Mouse (Mus musculus) lung, postnatal 4 days (tissue): ENCODE measurements around the gene Itpr1.

Experiments
- DNase-seq, 2 experiments: peaks; one replicate each; pipeline ENCODE4 v3.0.0; 2021

Itpr1 gene

GRCm38 (mm10) chr6:108244571-108244970 lies 31.7 kb downstream of the Itpr1 start:
- DNase-seq: no peak

- no peak for DNase-seq
Observed at GRCm38 (mm10) chr6:108246369-108247085, 33.6 kb downstream of the Itpr1 start.

GRCm38 (mm10) chr6:108247211-108247610 lies 34.3 kb downstream of the Itpr1 start:
- no peak for DNase-seq

- DNase-seq: peak in 1 of 2 experiments; percentile 30
Observed at GRCm38 (mm10) chr6:108248519-108248918, 35.6 kb downstream of the Itpr1 start.

- DNase-seq: no peak
Observed at GRCm38 (mm10) chr6:108249031-108249917, 36.4 kb downstream of the Itpr1 start.

GRCm38 (mm10) chr6:108249918-108250225 lies 37.0 kb downstream of the Itpr1 start:
- no peak for DNase-seq

- no peak for DNase-seq
Observed at GRCm38 (mm10) chr6:108250416-108250815, 37.5 kb downstream of the Itpr1 start.

- DNase-seq: peak in 1 of 2 experiments; percentile 60
Observed at GRCm38 (mm10) chr6:108252565-108253360, 39.9 kb downstream of the Itpr1 start.

GRCm38 (mm10) chr6:108254132-108255064 lies 41.5 kb downstream of the Itpr1 start:
- DNase-seq: peak in 1 of 2 experiments; percentile 41

GRCm38 (mm10) chr6:108255880-108256279 lies 43.0 kb downstream of the Itpr1 start:
- DNase-seq: no peak

GRCm38 (mm10) chr6:108257225-108257624 lies 44.3 kb downstream of the Itpr1 start:
- DNase-seq: no peak

GRCm38 (mm10) chr6:108258631-108259030 lies 45.7 kb downstream of the Itpr1 start:
- DNase-seq: no peak

GRCm38 (mm10) chr6:108259671-108260070 lies 46.8 kb downstream of the Itpr1 start:
- DNase-seq: no peak

- DNase-seq: no peak
Observed at GRCm38 (mm10) chr6:108261506-108261905, 48.6 kb downstream of the Itpr1 start.

- no peak for DNase-seq
Observed at GRCm38 (mm10) chr6:108264164-108264563, 51.3 kb downstream of the Itpr1 start.

GRCm38 (mm10) chr6:108273451-108273850 lies 60.6 kb downstream of the Itpr1 start:
- DNase-seq: no peak

- DNase-seq: peak; percentile 30 to 71
Observed at GRCm38 (mm10) chr6:108274364-108275084, 61.6 kb downstream of the Itpr1 start.

- DNase-seq: peak; percentile 22 to 27
Observed at GRCm38 (mm10) chr6:108276880-108277507, 64.1 kb downstream of the Itpr1 start.

GRCm38 (mm10) chr6:108277622-108278396 lies 64.9 kb downstream of the Itpr1 start:
- no peak for DNase-seq
